Mouse (Mus musculus): ENCODE data around the gene Zfp318. TPM values are rescaled to one million over a fixed set of nuclear protein-coding genes. Genes with fewer than 3 reads are reported as not detected.
A peak's percentile ranks its signal among the peaks of the same experiment; 100 is the strongest.

Zfp318 gene
- total RNA-seq, 2 experiments from 2014 or later: 23.3 to 29.0 TPM

- no peak for DNase-seq
Measured at GRCm38 (mm10) chr17:46446264-46446663, 62.7 kb downstream of the Zfp318 start.

- no peak for DNase-seq
Measured at GRCm38 (mm10) chr17:46452683-46453082, 69.2 kb downstream of the Zfp318 start.

- DNase-seq: no peak
Measured at GRCm38 (mm10) chr17:46453302-46453948, 69.9 kb downstream of the Zfp318 start.

- DNase-seq: no peak
Measured at GRCm38 (mm10) chr17:46453970-46454411, 70.5 kb downstream of the Zfp318 start.

- DNase-seq: no peak
Measured at GRCm38 (mm10) chr17:46454539-46454938, 71.0 kb downstream of the Zfp318 start.

- peak; percentile 36 to 53 for DNase-seq
Measured at GRCm38 (mm10) chr17:46455110-46455691, 71.7 kb downstream of the Zfp318 start.

GRCm38 (mm10) chr17:46457791-46458190 is 74.3 kb downstream of the Zfp318 start:
- DNase-seq: peak; percentile 52 to 77

GRCm38 (mm10) chr17:46458439-46458838 is 74.9 kb downstream of the Zfp318 start:
- no peak for DNase-seq

- DNase-seq: peak; percentile 12 to 15
Measured at GRCm38 (mm10) chr17:46460673-46461072, 77.1 kb downstream of the Zfp318 start.

- DNase-seq: peak in 1 of 2 experiments; percentile 11
Measured at GRCm38 (mm10) chr17:46461347-46461746, 77.8 kb downstream of the Zfp318 start.

GRCm38 (mm10) chr17:46462226-46462625 is 78.7 kb downstream of the Zfp318 start:
- peak; percentile 17 to 57 for DNase-seq

GRCm38 (mm10) chr17:46467830-46468229 is 84.3 kb downstream of the Zfp318 start:
- no peak for DNase-seq

Other genes with a start within 250 kb of the Zfp318 start
- 10 to 100 TPM in 1 of 2 experiments, 1 to 10 TPM in 1; 7.9 to 12.8 TPM for gene Rsph9, start 239.5 kb upstream of the Zfp318 start, total RNA-seq (2021)
- gene Mad2l1bp, start 230.2 kb upstream of the Zfp318 start, total RNA-seq (2021): 10 to 100 TPM; 19.7 to 20.1 TPM
- 10 to 100 TPM; 67.4 to 78.1 TPM for gene Gtpbp2, start 222.7 kb upstream of the Zfp318 start, total RNA-seq (2021)
- 10 to 100 TPM; 43.3 to 45.3 TPM for gene Polh, start 181.1 kb upstream of the Zfp318 start, total RNA-seq (2021)
- 10 to 100 TPM; 81.4 to 87.7 TPM for gene Xpo5, start 180.9 kb upstream of the Zfp318 start, total RNA-seq (2021)
- 100 to 1,000 TPM in 1 of 2 experiments, 10 to 100 TPM in 1; 97.8 to 119 TPM for gene Polr1c, start 135.7 kb upstream of the Zfp318 start, total RNA-seq (2021)
- 100 to 1,000 TPM; 137 to 176 TPM for gene Yipf3, start 135.7 kb upstream of the Zfp318 start, total RNA-seq (2021)
- gene Lrrc73, start 130.2 kb upstream of the Zfp318 start, total RNA-seq (2021): 1 to 10 TPM; 5.4 to 8.9 TPM
- 10 to 100 TPM; 46.1 to 49.9 TPM for gene Tjap1, start 100.7 kb upstream of the Zfp318 start, total RNA-seq (2021)
- gene Dlk2, start 86.3 kb upstream of the Zfp318 start, total RNA-seq (2021): under 1 TPM in 1 of 2 experiments, not detected in 1; 0.33 TPM
- gene Abcc10, start 55.4 kb upstream of the Zfp318 start, total RNA-seq (2021): 1 to 10 TPM; 6.8 to 7.4 TPM
- 1 to 10 TPM in 1 of 2 experiments, under 1 TPM in 1; 0.43 to 1.1 TPM for gene Crip3, start 45.2 kb downstream of the Zfp318 start, total RNA-seq (2021)
- gene Slc22a7, start 54.7 kb downstream of the Zfp318 start, total RNA-seq (2021): not detected
- 1 to 10 TPM in 1 of 2 experiments, under 1 TPM in 1; 0.63 to 1.1 TPM for gene Ttbk1, start 103.9 kb downstream of the Zfp318 start, total RNA-seq (2021)
- gene Dnph1, start 113.0 kb downstream of the Zfp318 start, total RNA-seq (2021): 1 to 10 TPM; 4.2 to 6.9 TPM
- gene Cul9, start 162.7 kb downstream of the Zfp318 start, total RNA-seq (2021): 10 to 100 TPM; 21.5 to 25.5 TPM
- 10 to 100 TPM; 43.1 to 46.5 TPM for gene Srf, start 172.4 kb downstream of the Zfp318 start, total RNA-seq (2021)
- 10 to 100 TPM in 1 of 2 experiments, 1 to 10 TPM in 1; 6.8 to 11.7 TPM for gene Ptk7, start 245.8 kb downstream of the Zfp318 start, total RNA-seq (2021)

All from adrenal gland, postnatal 36 days (tissue).